Mouse (Mus musculus) heart, adult 9 months (tissue): ENCODE data around the gene Gm11037.
A peak's percentile ranks its signal among the peaks of the same experiment; 100 is the strongest.

ENCODE experiments used
- DNase-seq, 2 experiments: peaks; one replicate each; pipeline ENCODE4 v3.0.0; 2022; ENCODE audit warnings: low spot score in 2 of 2

Gene Gm11037

DNA sequence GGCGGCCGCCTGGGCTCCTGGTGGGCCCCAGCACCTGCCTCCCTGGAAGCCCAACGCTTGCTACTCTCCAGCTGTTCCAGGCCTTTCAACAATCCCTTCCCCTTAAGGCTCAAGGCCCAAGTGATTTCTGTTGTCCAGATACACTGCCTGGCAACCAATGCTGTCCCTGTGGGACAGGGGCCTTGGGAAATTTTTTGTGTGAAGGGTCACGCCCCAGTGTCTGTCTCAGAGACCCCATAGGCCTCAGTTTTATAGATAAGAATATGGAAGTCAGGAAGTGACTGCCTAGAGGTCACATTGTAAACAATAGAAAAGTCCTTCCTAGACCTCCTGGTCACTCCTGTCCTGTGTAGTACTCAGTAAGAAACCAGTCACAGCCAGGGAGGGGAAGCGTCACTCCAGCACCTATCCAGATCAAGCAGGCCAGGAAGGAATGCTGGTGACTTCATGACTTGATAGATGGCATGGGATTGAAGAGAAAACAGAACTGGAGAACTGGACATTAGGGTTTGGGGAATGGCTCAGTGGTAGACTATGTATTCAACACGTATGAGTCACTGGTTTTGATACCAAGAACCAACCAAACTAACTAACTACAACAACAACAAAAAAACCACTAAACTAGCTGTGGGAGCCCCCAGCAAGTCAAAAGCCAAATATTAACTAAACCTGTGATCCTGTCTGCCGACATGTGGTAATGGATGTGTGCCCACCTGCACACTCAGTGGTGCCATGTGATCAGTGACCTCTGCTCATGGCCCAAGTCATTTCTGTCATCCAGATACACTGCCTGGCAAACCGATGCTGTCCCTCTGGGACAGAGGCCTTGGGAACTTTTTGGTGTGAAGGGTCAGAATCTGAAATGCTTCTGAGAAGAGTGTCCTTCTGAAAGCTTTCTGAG lies 15.3 kb downstream of the Gm11037 start:
- DNase-seq = no peak

DNA sequence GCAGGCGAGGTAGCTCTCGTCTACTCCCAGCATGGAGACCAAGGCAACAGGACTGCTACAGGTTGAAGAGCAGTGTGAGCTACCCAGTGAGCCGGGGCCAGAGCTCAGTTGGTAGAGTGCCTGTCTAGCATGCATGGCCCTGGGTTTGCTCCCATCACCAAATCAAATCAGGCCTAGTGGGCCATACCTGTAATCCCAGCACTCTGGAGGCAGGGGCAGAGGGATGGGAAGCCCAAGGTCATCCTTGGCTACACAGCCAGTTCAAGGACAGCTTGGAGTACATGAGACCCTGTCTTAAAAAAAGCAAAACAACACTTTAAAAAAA lies 15.9 kb downstream of the Gm11037 start:
- DNase-seq = no peak

- DNase-seq = no peak
Measured at GRCm38 (mm10) chr2:131152166-131152730, 19.0 kb downstream of the Gm11037 start.

GRCm38 (mm10) chr2:131154036-131154435 lies 20.7 kb downstream of the Gm11037 start:
- no peak for DNase-seq

DNA sequence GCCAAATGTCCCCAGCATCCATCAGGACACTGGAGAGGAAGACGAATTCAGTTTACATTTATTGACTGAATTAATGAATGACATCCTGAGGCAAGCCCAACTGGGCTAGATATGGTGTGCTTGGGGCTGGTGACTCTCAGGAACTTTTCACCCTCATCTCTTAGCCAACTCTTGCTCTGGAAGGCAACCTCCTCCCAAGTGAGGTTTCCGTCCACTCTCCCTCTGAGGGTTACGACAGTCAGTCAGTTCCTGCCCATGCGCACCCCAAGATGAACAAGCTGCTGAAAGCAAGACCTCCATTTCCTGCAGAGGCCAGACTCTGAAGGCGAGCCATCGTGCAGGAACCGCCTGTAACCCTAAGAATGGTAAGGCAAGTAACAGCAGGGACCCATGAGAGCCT lies 23.7 kb downstream of the Gm11037 start:
- DNase-seq = no peak

- DNase-seq = no peak
Measured at GRCm38 (mm10) chr2:131159491-131159910, 26.2 kb downstream of the Gm11037 start.

DNA sequence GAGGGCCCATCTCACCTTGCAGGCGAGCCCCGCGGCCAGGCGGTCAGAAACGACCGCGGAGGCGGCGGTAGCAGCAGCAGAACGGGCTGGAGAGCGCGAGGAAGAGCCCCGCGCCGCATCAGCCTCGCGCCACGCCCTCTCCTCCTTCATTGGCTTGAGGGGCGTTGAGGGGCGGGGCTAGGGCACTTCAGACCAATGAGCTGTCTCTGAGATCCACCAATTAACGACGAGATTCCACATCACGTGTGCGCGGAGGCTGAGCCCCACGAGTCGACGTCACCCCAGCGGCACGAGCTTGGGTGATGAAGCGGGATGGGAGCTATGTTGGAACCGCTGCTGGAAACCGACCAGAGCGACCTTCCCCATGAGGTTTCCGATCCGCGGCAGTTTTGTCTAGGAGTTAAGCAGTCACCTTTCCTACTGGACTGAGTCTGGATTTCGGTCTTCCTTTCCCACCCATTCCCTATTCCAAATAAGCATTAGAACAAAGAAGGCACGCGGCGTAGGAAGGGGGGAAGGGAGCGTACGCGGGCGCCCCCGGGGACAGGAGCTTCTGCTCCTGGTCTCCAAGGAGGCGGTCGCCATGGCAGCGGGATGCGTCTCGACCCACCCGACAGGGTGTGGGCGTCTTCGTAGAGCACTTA lies 26.8 kb downstream of the Gm11037 start, which contains the start of gene 1700037H04Rik:
1700037H04Rik (minus strand) TSS at position 144 of the 644 bp plus-strand sequence.
- DNase-seq = peak; percentile 96 to 97

DNA sequence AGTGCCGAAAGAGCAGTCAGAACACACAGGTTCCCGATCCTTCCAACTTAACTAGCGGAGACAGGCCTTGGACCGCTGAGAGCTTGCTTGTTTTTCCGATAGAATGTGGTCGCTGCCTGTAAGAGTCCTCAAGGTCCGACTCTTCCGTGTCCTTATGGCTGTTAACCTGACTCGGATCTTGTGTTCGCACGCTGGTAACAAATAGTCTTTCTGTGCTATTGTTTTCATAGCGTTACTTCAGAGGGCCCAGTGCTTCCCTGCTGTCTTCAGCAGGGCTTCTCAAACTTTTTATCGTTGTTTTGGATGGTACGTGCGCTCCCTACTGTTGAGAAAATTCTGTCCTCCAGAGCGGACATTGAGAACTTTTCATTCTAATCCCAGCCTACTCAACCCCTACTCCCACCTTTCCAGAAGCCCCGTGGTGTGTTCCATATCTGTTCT lies 27.4 kb downstream of the Gm11037 start:
- DNase-seq = peak in 1 of 2 experiments; percentile 65

- no peak for DNase-seq
Measured at GRCm38 (mm10) chr2:131163924-131164323, 30.6 kb downstream of the Gm11037 start.

GRCm38 (mm10) chr2:131166172-131166571 lies 32.9 kb downstream of the Gm11037 start:
- DNase-seq = no peak

DNA sequence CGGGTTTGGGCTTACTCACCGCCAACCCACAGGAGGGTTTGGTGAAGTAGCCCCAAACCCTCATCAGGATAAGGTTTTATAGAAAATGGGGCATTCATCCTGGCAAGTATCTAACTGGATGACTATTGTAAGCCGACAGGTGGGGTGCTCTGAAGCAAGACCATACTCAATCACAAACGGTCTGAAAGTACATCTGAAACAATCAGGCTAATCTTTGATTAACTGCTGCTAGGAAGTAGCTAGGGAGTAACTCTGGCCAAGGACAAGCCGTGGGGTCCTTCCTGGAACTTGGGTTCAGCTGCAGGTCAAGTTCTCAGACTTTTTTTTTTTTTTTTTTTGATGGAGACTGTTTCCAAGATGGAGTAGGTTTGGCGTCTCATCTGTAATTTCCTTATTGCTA lies 34.7 kb downstream of the Gm11037 start:
- DNase-seq = no peak

GRCm38 (mm10) chr2:131168914-131169313 lies 35.6 kb downstream of the Gm11037 start:
- DNase-seq = no peak

- no peak for DNase-seq
Measured at GRCm38 (mm10) chr2:131170936-131171335, 37.6 kb downstream of the Gm11037 start.

DNA sequence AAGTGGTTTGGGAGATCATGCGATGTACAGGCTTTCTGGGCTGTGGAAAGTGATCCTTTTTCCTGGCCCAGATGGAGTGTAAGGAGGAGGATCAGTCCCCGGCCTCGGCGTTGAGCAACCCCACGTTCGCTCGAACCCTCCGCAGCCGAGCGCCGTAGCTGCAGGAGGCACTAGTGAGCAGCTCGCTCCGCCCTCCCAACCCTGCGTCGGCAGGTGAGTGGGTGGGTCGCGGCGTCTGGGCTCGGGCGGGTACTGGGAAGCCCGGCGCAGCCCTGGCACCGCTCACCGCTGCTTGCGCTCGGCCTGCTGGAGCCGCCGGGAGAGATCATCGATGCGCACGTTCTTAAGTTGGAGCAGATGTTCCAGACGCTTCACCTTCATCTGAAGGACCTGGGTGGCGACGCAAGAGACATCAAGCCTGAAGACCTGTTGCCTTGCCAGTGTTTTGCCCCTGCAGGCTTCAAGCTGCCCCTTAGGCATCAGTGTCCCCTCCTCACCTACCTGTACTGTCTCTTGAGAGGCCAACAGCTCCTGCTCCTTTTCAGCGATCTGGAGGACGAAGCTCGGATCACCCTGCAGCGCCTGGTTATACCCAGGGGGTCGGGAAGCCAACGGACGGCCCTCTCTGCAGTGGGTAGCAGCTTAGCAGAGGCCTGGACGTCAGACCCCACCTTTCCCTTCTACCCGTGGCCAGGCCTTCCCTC lies 38.3 kb downstream of the Gm11037 start:
- DNase-seq = peak; percentile 52 to 54

DNA sequence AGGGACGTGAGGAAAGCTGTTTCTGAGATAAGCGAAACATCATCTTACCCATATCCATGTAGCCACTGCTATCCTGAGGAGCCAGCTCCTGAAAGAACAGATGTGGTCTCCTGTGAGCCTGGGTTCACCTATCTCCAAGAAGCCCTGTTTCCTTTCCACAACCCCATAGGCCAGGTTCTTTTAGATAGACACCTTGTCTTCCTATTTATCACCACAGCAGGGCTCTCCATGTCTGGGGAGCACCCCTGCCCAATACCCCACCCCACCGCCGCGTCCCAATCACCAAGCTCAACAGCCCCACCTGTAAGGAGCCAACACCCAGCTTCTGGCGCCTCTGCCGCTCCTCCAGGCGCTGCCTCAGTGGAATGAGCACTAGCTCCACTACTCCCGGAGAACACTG lies 39.0 kb downstream of the Gm11037 start:
- no peak for DNase-seq

GRCm38 (mm10) chr2:131174700-131175099 lies 41.4 kb downstream of the Gm11037 start:
- peak; percentile 75 to 79 for DNase-seq

DNA sequence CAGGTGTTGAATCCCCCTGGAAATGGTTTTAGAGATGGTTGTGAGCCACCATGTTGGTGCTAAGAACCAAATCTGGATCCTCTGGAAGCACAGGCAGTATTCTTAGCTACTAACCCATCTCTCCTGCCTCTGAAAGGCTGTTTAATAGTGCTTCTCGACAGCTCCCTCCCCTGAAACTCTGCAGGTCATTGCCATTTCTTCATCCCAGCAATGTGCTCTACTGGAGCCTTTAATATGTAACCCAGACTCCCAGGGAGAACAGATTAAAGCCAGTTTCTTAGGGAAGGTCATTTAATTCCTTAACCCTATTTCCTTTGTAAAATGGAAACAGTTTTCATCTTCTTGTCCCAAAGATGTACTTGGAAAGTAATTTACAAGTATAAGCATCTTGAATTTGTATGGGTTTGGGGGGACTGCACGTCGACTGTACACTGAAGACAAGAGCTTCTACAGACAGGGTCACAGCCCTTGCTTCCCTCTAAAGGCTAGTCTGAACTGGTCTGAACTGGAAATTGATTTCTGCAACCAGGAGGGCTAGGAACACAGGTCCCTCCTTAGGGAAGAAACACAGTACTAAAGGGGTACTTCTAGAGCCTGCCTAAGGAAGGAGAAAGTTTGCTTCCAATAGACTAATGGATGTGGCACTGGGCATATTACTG lies 42.1 kb downstream of the Gm11037 start:
- DNase-seq = no peak

DNA sequence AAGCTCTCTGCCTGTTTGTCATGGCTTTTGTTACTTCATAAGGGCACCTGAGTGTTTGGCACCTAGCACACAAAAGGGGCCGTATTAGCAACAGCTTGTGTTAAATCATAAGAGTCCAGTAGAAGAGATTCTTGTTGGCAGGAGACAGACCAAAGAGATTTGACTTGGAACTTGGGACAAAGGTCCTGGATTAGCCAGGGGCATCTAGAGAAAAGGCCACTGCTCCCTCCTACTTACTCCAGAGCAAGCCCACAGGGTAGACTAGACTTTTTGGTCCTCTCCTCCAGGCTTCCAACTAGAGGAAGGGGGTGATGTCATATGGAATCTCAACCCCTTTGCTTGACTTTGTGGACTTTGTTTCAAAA lies 42.6 kb downstream of the Gm11037 start:
- DNase-seq = no peak

DNA sequence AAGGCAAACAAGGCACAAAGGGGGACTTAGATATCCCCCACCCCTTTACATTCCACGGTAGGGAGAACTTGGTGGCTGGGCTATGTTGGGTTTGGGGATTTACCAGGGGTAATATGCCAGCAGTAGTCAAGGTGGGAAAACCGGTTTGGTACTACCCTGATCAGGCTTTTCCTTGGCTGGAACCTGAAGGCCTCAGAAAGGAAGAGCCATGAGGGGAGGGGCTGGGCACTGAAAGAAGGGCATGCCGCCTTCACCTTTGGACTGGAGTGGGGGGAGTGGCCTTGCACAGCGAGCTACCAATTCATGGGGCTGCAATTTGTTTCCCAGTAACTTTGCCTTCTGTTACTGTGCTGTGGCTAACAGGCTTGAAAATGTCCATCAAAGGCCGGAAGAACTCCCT lies 43.2 kb downstream of the Gm11037 start:
- DNase-seq = no peak

DNA sequence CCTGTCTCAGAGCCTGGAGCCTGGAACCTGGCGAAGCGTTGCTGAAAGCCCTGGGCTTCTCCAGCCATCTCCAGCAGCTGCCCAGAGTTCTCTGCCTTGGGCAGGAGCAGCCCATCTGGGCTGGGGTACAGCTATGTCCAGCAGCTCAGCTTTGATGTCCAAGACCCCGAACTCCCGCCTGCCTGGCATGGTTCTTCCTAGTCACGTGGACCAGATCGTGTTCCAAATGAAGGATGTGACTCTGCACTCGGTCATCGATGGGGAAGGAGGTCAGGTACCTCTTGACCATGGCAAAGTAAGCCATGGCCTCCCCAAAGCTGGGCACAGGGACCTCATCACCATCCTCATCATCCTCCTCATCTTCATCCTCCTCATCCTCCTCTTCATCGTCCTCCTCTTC lies 44.6 kb downstream of the Gm11037 start:
- DNase-seq = no peak

DNA sequence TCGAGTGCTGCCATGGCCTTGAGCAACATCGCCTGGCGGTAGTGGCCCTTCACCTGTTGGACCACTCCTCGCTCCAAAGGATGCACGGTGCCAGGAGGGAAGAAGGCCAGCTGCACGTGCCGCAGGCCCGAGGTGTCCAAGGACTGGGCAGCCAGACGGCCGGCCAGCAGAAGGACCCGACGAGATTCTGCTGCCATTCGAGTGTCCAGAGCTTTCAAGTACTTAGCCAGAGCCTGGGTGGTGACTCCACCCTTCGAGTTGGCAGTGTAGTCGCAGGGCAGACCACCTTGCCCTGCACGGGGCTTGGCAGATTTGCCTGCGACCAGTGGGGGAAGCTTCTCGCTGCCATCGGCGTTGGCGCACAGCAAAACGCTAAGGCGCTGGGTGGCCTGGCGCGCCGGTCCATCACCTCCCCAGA lies 45.5 kb downstream of the Gm11037 start:
- peak in 1 of 2 experiments; percentile 25 for DNase-seq
